Mouse (Mus musculus) E14TG2a.4 (cell line): ENCODE measurements around the gene Fut7.

Experiments used
- CTCF ChIP-seq: conservative IDR thresholded peaks from 2 replicates; pipeline ENCODE4 v1.5.1; 2014; ENCODE audit warnings: low read length
- NANOG ChIP-seq: IDR thresholded peaks from 2 replicates; pipeline ENCODE4 v1.6.1; 2014; ENCODE audit warnings: borderline replicate concordance, low read length, mixed read lengths
- POU5F1 ChIP-seq: IDR thresholded peaks from 2 replicates; pipeline ENCODE4 v1.6.1; 2014; ENCODE audit warnings: low read length, borderline replicate concordance

- TF ChIP-seq CTCF: no peak
- TF ChIP-seq NANOG: no peak
- no peak for TF ChIP-seq POU5F1
Measured at GRCm38 (mm10) chr2:25391266-25391665, 31.8 kb upstream of the Fut7 start.
